Mouse (Mus musculus) forebrain, embryonic 11.5 days (tissue): Measurements from ENCODE around the gene Ctdsp1. TPM values are rescaled to one million over a fixed set of nuclear protein-coding genes. Genes with fewer than 3 reads are reported as not detected.

Experiments used
- ATAC-seq: fragments of 200-750 bp; cut with Nextera tagmentation; replicated peaks from 2 replicates; pipeline ENCODE4 v1.8.0; 2017; ENCODE audit warnings: moderate TSS enrichment; ENCODE audit not compliant: low FRiP score
- DNase-seq: peaks from one replicate; pipeline ENCODE4 v3.0.0-alpha.2; 2017; ENCODE audit warnings: low spot score
- H3K27ac ChIP-seq: fragments of 300-500 bp; sonication (generic); 2 replicates; pipeline ENCODE4 v1.5.1; 2014; ENCODE audit warnings: low read depth, low read length
- H3K27me3 ChIP-seq: fragments of 300-500 bp; sonication (generic); 2 replicates; pipeline ENCODE4 v1.6.1; 2014; ENCODE audit warnings: mild to moderate bottlenecking, low read length, mixed read lengths; ENCODE audit not compliant: control insufficient read depth, insufficient read depth
- H3K36me3 ChIP-seq: fragments of 300-500 bp; sonication (generic); 2 replicates; pipeline ENCODE4 v1.6.1; 2014; ENCODE audit warnings: mild to moderate bottlenecking, low read length, moderate library complexity, mixed read lengths; ENCODE audit not compliant: control insufficient read depth, insufficient read depth
- H3K4me1 ChIP-seq: fragments of 300-500 bp; sonication (generic); replicated peaks from 2 replicates; pipeline ENCODE4 v1.6.1; 2014; ENCODE audit warnings: low read length, mixed read lengths; ENCODE audit not compliant: control insufficient read depth, insufficient read depth
- H3K4me2 ChIP-seq: fragments of 300-500 bp; sonication (generic); 2 replicates; pipeline ENCODE4 v1.6.1; 2014; ENCODE audit warnings: low read depth, mild to moderate bottlenecking, low read length, moderate library complexity, mixed read lengths; ENCODE audit not compliant: severe bottlenecking
- H3K4me3 ChIP-seq: fragments of 300-500 bp; sonication (generic); 2 replicates; pipeline ENCODE4 v1.5.1; 2014; ENCODE audit warnings: low read depth, low read length
- H3K9ac ChIP-seq: fragments of 300-500 bp; sonication (generic); 2 replicates; pipeline ENCODE4 v1.6.1; 2014; ENCODE audit warnings: low read length
- H3K9me3 ChIP-seq: fragments of 300-500 bp; sonication (generic); 2 replicates; pipeline ENCODE4 v1.6.1; 2016; ENCODE audit warnings: low read length, mixed read lengths; ENCODE audit not compliant: control insufficient read depth
- WGBS: fragments of 180-500 bp; shearing (Covaris S2); extraction: QIAGEN DNeasy Blood & Tissue Kit; methylation state at CpG from one replicate; pipeline ENCODE4 v1.1.7; 2014; 5-methylcytosine and 5-hydroxymethylcytosine counted together
- polyA plus RNA-seq: library from polyadenylated mRNA; unstranded; fragments of >200 nt; fragmentation: Nextera tagmentation; extraction: Ambion mirVana; gene quantifications from 2 replicates; pipeline ENCODE4 v1.2.1, GENCODE M21; 2014

The Ctdsp1 gene
- polyA plus RNA-seq, 1 experiment from 2014 or later, result 46.9 TPM

GRCm38 (mm10) chr1:74357531-74357930, 33.8 kb upstream of the Ctdsp1 start:
- DNase-seq (no peak), ATAC-seq (no peak)
- Histone ChIP-seq H3K4me2 (no peak overlapping the region), H3K27ac (no peak overlapping the region), H3K27me3 (no peaks in the 10 kb centered on the region), H3K36me3 (no peaks in the 10 kb centered on the region), H3K4me1 (no peaks in the 10 kb centered on the region), H3K4me3 (no peak overlapping the region), H3K9me3 (no peaks in the 10 kb centered on the region), H3K9ac (no peak overlapping the region)

DNA sequence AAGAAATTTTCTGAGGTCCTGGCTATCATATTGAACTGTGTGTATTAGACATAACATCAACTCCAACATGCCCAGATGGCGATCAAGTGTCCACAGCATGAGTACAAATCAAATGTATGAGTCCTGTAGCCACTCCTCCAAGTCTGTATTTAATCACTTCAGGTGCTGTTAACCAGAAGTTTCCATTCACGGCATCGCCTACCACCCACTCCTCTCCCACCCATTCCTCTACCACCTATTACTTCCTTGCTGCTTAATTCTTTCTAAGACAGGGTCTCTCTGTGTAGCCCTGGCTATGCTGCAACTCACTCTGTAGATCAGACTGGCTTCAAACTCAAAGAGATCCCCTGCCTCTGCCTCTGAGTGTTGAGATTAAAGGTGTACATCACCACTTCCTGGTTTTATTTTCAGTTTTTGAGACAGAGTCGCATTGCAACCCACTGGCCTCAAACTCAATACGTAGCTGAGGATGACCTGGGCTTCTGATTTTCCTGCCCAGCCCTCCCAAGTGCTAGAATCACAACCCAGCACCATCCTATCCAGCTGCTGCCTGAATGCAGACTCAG, 31.3 kb upstream of the Ctdsp1 start:
- Histone ChIP-seq H3K9ac (no peak overlapping the region), H3K4me2 (no peak overlapping the region), H3K27ac (no peak overlapping the region), H3K9me3 (no peaks in the 10 kb centered on the region), H3K27me3 (no peaks in the 10 kb centered on the region), H3K4me3 (no peak overlapping the region), H3K4me1 (no peaks in the 10 kb centered on the region), H3K36me3 (no peaks in the 10 kb centered on the region)
- no peak for DNase-seq
- ATAC-seq, result no peak
- 85% methylated on average over 5 of the region's 5 CpGs for WGBS

GRCm38 (mm10) chr1:74361812-74362211, 29.5 kb upstream of the Ctdsp1 start, which contains the start of gene Catip:
TSS of gene Catip (plus strand) at chr1:74362108.
- no peaks in the 10 kb centered on the region for H3K9me3 ChIP-seq
- peak; percentile 76 for ATAC-seq
- no peak within 1 kb of the TSS for H3K27ac ChIP-seq
- H3K36me3 ChIP-seq, result no peaks in the 10 kb centered on the region
- H3K4me1 ChIP-seq, result no peaks in the 10 kb centered on the region
- WGBS, result 10% methylated on average over 2 of the region's 2 CpGs
- peak; percentile 74 for DNase-seq
- no peak within 1 kb of the TSS for H3K9ac ChIP-seq
- no peaks in the 10 kb centered on the region for H3K27me3 ChIP-seq
- no peak within 1 kb of the TSS for H3K4me2 ChIP-seq
- H3K4me3 ChIP-seq, result no peak within 1 kb of the TSS

DNA sequence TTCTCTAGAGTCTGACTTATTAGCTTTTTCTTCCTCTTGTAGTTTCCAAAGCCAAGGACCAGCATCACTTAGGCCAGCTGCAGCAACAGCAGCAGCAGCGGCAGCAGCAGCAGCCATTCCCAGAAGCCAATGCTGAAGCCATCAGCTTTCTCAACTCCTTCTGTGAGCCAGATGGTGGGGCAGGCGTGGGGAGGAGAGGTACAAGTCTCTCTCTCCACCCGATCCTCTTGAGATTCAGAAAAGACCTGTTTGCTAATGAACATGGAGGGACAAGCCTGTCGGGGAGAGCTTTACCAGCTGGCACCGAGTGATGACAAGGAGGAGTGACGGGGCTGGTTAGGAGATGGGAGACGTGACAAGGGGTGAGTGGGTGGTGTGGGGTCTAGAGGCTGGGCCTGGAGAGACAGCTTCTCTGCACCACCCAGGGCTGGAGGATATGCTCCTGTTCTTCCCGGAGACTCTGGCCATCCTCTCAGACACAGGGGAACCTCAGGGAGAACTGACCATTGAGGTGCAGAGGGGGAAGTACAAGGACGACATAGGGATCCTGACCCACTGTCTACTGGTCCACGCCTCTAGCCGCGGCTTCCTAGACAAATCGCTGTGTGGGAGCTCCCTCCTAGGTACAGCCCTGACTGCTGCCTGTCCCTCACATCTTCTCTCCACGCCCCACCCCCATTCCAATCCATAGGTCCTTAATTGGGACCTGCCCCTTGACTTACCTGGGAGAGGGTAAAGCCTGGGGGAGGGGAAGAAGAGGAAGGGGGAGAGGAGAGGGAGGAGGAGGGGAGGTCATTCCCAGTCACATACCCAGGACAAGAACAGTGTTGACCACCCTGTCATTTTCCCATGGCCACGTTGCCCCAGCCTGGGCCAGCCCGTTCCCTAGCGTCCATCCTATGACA, 28.7 kb upstream of the Ctdsp1 start:
- H3K4me1 ChIP-seq, result no peaks in the 10 kb centered on the region
- H3K4me3 ChIP-seq, result no peak overlapping the region
- H3K36me3 ChIP-seq, result no peaks in the 10 kb centered on the region
- no peaks in the 10 kb centered on the region for H3K9me3 ChIP-seq
- no peak for ATAC-seq
- 70% methylated on average over 17 of the region's 17 CpGs for WGBS
- H3K27ac ChIP-seq, result no peak overlapping the region
- no peak for DNase-seq
- no peak overlapping the region for H3K9ac ChIP-seq
- no peaks in the 10 kb centered on the region for H3K27me3 ChIP-seq
- H3K4me2 ChIP-seq, result no peak overlapping the region

DNA sequence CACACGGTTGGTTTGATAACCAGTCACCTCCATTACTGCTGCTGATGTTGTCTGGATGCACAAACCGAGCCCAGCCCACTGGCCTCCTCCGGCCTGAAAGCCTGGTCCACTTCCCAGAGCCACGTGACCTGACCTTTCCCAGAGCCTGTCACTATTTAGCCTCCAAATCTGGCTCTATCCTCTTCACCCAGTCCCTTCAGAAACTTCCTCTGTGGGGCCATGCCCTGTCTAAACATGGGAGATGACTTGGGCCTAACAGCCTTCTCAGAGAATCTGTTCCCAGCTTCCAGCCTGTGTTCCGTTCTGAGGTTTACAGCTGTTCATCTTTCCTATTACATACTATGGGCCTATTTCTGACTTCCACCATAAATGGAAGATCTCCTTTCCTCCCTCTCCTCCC, 27.9 kb upstream of the Ctdsp1 start:
- no peak overlapping the region for H3K4me3 ChIP-seq
- DNase-seq (no peak), ATAC-seq (no peak)
- H3K9ac ChIP-seq, result no peak overlapping the region
- no peaks in the 10 kb centered on the region for H3K9me3 ChIP-seq
- H3K4me1 ChIP-seq, result peaks cover 2% of the 10 kb centered on the region; the same call in 1 of the 2 replicates
- H3K36me3 ChIP-seq, result no peaks in the 10 kb centered on the region
- H3K27ac ChIP-seq, result no peak overlapping the region
- no peaks in the 10 kb centered on the region for H3K27me3 ChIP-seq
- H3K4me2 ChIP-seq, result no peak overlapping the region
- 82% methylated on average over 5 of the region's 5 CpGs for WGBS

- no peak overlapping the region for H3K4me2 ChIP-seq
- 88% methylated on average over 8 of the region's 8 CpGs for WGBS
- ATAC-seq, result no peak
Measured at GRCm38 (mm10) chr1:74364270-74364669, 27.0 kb upstream of the Ctdsp1 start.

GRCm38 (mm10) chr1:74367886-74368645, 23.2 kb upstream of the Ctdsp1 start:
- Histone ChIP-seq H3K9me3 (no peaks in the 10 kb centered on the region), H3K4me2 (peak overlapping the region; percentile 52), H3K27ac (no peak overlapping the region), H3K4me1 (peaks cover 2% of the 10 kb centered on the region; the same call in 1 of the 2 replicates), H3K27me3 (no peaks in the 10 kb centered on the region), H3K4me3 (peak overlapping the region; percentile 14; the same call in 1 of the 2 replicates), H3K9ac (peak overlapping the region; percentile 43), H3K36me3 (no peaks in the 10 kb centered on the region)
- no peak for ATAC-seq
- WGBS, result 23% methylated on average over 34 of the region's 34 CpGs
- DNase-seq, result peak; percentile 68

More at GRCm38 (mm10) chr1:74364270-74364669, 27.0 kb upstream of the Ctdsp1 start:
- no peaks in the 10 kb centered on the region for H3K9me3 ChIP-seq
- no peaks in the 10 kb centered on the region for H3K27me3 ChIP-seq
- H3K9ac ChIP-seq, result no peak overlapping the region
- H3K36me3 ChIP-seq, result no peaks in the 10 kb centered on the region
- no peak overlapping the region for H3K4me3 ChIP-seq
- H3K27ac ChIP-seq, result no peak overlapping the region
- no peak for DNase-seq
- peaks cover 2% of the 10 kb centered on the region; the same call in 1 of the 2 replicates for H3K4me1 ChIP-seq

DNA sequence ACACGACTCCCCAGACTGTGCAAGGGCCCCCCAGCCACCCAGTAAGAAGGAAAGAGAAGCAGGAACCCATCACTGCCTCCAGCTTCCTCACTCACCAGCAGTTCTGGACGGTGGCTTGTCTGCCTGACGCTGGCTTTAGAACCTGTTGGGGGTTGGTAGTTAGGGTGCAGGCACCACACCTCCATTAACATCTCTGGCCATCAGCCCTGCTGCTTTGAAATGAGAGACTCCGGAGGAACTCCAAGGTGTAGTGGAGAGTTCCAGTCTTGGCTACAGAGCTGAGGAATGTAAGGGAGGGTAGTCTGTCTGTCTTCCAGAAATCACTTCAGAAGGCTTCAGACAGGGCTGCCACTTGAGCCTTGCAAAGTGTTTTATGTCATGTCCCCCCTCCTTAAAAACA, 21.3 kb upstream of the Ctdsp1 start:
- H3K9ac ChIP-seq, result no peak overlapping the region
- H3K4me3 ChIP-seq, result no peak overlapping the region
- no peaks in the 10 kb centered on the region for H3K27me3 ChIP-seq
- H3K36me3 ChIP-seq, result no peaks in the 10 kb centered on the region
- 67% methylated on average over 4 of the region's 4 CpGs for WGBS
- ATAC-seq (no peak), DNase-seq (no peak)
- H3K9me3 ChIP-seq, result no peaks in the 10 kb centered on the region
- H3K4me1 ChIP-seq, result peaks cover 2% of the 10 kb centered on the region; the same call in 1 of the 2 replicates
- no peak overlapping the region for H3K27ac ChIP-seq
- H3K4me2 ChIP-seq, result no peak overlapping the region
